17 mouse cellular contexts compared by ENCODE assay signal in the genomic region with DNA sequence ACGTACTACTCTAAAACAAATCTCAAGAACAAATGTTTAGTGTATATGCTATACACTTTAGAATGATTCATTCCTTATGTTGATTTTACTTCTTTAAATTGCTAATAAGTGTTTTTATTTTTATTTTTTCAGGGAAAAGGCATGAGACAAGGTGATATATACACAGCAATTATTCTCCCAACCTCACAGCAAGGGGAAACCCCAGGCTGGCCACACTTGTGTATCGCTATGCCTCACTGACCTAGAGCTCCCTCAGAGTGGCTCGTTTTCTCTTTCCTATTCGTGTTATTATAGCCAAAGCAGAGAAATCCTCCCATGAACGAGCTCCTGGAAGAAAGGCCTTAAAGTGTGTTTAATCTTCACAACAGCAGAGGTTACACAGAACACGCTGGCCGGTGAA.
"Had no signal": no experiment of that assay in that cellular context is flagged by ENCODE, and none has a peak within 500 bp of the region (broad histone marks: within the 10 kb centered on the region; RNA-seq: fewer than 3 reads in every experiment).

No protein-coding gene starts in this region.

- H3K27ac ChIP-seq: lung, embryonic 15.5 days; macrophage; midbrain, embryonic 13.5 days; midbrain, embryonic 15.5 days; neural tube, embryonic 12.5 days; stomach, embryonic 15.5 days; stomach, postnatal 0 days had no signal

- H3K27me3 ChIP-seq: lung, embryonic 15.5 days; megakaryocyte, embryonic 14.5 days; midbrain, embryonic 13.5 days; midbrain, embryonic 15.5 days; neural tube, embryonic 12.5 days; stomach, embryonic 15.5 days had no signal

- H3K36me3 ChIP-seq: lung, embryonic 15.5 days; midbrain, embryonic 13.5 days; midbrain, embryonic 15.5 days; neural tube, embryonic 12.5 days; stomach, embryonic 15.5 days had no signal

- H3K4me2 ChIP-seq: lung, embryonic 15.5 days; midbrain, embryonic 11.5 days; midbrain, embryonic 13.5 days; midbrain, embryonic 15.5 days; neural tube, embryonic 12.5 days; stomach, embryonic 15.5 days had no signal

- ATAC-seq: lung, postnatal 0 days; midbrain, embryonic 13.5 days; midbrain, embryonic 15.5 days had no signal

- H3K4me1 ChIP-seq: lung, embryonic 15.5 days; midbrain, embryonic 13.5 days; midbrain, embryonic 15.5 days; neural tube, embryonic 12.5 days; stomach, embryonic 15.5 days had no signal

- H3K9ac ChIP-seq: lung, embryonic 15.5 days; midbrain, embryonic 13.5 days; midbrain, embryonic 15.5 days; neural tube, embryonic 12.5 days; stomach, embryonic 15.5 days had no signal

- H3K9me3 ChIP-seq: lung, embryonic 15.5 days; megakaryocyte, embryonic 14.5 days; midbrain, embryonic 13.5 days; midbrain, embryonic 15.5 days; neural tube, embryonic 12.5 days; stomach, embryonic 15.5 days had no signal

- DNase-seq: lung, adult 2 months; lung, postnatal 14 days; lung, postnatal 36 days; right cerebral cortex, postnatal 14 days; thymus, adult 2 months; thymus, postnatal 25 days; thymus, postnatal 4 days had no signal

- H3K4me3 ChIP-seq: lung, embryonic 15.5 days; megakaryocyte, embryonic 14.5 days; midbrain, embryonic 13.5 days; midbrain, embryonic 15.5 days; neural tube, embryonic 12.5 days; stomach, embryonic 15.5 days had no signal
